Mouse (Mus musculus) ES-E14 (cell line): Measurements from ENCODE around the gene C4bp.

ENCODE experiments used
- HCFC1 ChIP-seq: IDR thresholded peaks from 2 replicates; pipeline ENCODE4 v1.6.1; 2012; ENCODE audit warnings: low read length, inconsistent platforms, borderline replicate concordance; ENCODE audit not compliant: insufficient read depth
- MAFK ChIP-seq: IDR thresholded peaks from 2 replicates; pipeline ENCODE4 v1.6.1; 2014; ENCODE audit warnings: mild to moderate bottlenecking, low read depth, low read length, inconsistent platforms; ENCODE audit not compliant: insufficient read depth
- ZC3H11A ChIP-seq: IDR thresholded peaks from 2 replicates; pipeline ENCODE4 v1.6.1; 2012; ENCODE audit warnings: low read depth, mild to moderate bottlenecking, inconsistent platforms, low read length, borderline replicate concordance
- ZNF384 ChIP-seq: IDR thresholded peaks from 2 replicates; pipeline ENCODE4 v1.6.1; 2012; ENCODE audit warnings: low read depth, low read length, inconsistent platforms

- TF ChIP-seq MAFK = no peak
- TF ChIP-seq ZC3H11A = no peak
- no peak for TF ChIP-seq ZNF384
- TF ChIP-seq HCFC1 = no peak
Observed at GRCm38 (mm10) chr1:130640967-130641366, 20.5 kb downstream of the C4bp start.
